20 mouse cellular contexts compared by ENCODE assay signal in genomic region chr14:53545351-53545750, GRCm38 (mm10).
A peak's percentile ranks its signal among the peaks of the same experiment; 100 is the strongest.
DNase-seq lines count a peak whose midpoint lies in the region; ATAC-seq and TF ChIP-seq lines count a peak whose summit lies in the region.
"Had no signal": no experiment of that assay in that cellular context is flagged by ENCODE, and none has a peak within 500 bp of the region (broad histone marks: within the 10 kb centered on the region; RNA-seq: fewer than 3 reads in every experiment).

No protein-coding gene starts in this region.

- no peak overlapping the region for H3K9ac ChIP-seq in intestine, embryonic 16.5 days (ENCODE audit: low read depth, low read length)
- H3K9ac ChIP-seq: embryonic facial prominence, embryonic 12.5 days; forebrain, embryonic 12.5 days; forebrain, postnatal 0 days; heart, embryonic 13.5 days; hindbrain, embryonic 15.5 days had no signal

- no peak for TF ChIP-seq POLR2A in spleen, adult 2 months (IDR thresholded peaks at IDR 0.05; ENCODE audit: low read depth, low read length)
- no peak for TF ChIP-seq POLR2A in thymus, adult 2 months (IDR thresholded peaks at IDR 0.05; ENCODE audit: control insufficient read depth, extremely low read depth, insufficient read depth, low read length, poor library complexity)

- no peaks in the 10 kb centered on the region for H3K27me3 ChIP-seq in spleen, adult 2 months (ENCODE audit: control insufficient read depth, insufficient read depth, low read length)
- H3K27me3 ChIP-seq in thymus, adult 2 months (ENCODE audit: control insufficient read depth, insufficient read depth, low read length), result no peaks in the 10 kb centered on the region
- H3K27me3 ChIP-seq in intestine, embryonic 16.5 days (replicated peaks; ENCODE audit: control insufficient read depth, insufficient read depth, low read length), result no peaks in the 10 kb centered on the region
- H3K27me3 ChIP-seq: embryonic facial prominence, embryonic 12.5 days; forebrain, embryonic 12.5 days; heart, embryonic 13.5 days; hindbrain, embryonic 15.5 days; Patski had no signal

- H3K9me3 ChIP-seq in intestine, embryonic 16.5 days (ENCODE audit: control insufficient read depth, low read length), result no peaks in the 10 kb centered on the region
- H3K9me3 ChIP-seq: embryonic facial prominence, embryonic 12.5 days; forebrain, embryonic 12.5 days; heart, embryonic 13.5 days; hindbrain, embryonic 15.5 days had no signal

- no peaks in the 10 kb centered on the region for H3K36me3 ChIP-seq in spleen, adult 2 months (ENCODE audit: control insufficient read depth, insufficient read depth, low read length)
- no peaks in the 10 kb centered on the region for H3K36me3 ChIP-seq in thymus, adult 2 months (ENCODE audit: control insufficient read depth, insufficient read depth, low read length)
- no peaks in the 10 kb centered on the region for H3K36me3 ChIP-seq in intestine, embryonic 16.5 days (ENCODE audit: control insufficient read depth, insufficient read depth, low read length)
- H3K36me3 ChIP-seq: embryonic facial prominence, embryonic 12.5 days; forebrain, embryonic 12.5 days; heart, embryonic 13.5 days; hindbrain, embryonic 15.5 days had no signal

- no peak for TF ChIP-seq CTCF in spleen, adult 2 months (IDR thresholded peaks at IDR 0.05; ENCODE audit: extremely low read depth, insufficient read depth, insufficient read length, insufficient replicate concordance)
- no peak for TF ChIP-seq CTCF in thymus, adult 2 months (IDR thresholded peaks at IDR 0.05; ENCODE audit: borderline replicate concordance, control insufficient read depth, extremely low read depth, insufficient read depth, low read length, poor library complexity)

- 29% methylated on average over 5 of the region's 5 CpGs for WGBS in spleen, adult 2 months
- 1% methylated on average over 5 of the region's 5 CpGs for WGBS in thymus, adult 2 months
- 58% methylated on average over 5 of the region's 5 CpGs for WGBS in intestine, embryonic 16.5 days

- no peak overlapping the region for H3K4me3 ChIP-seq in spleen, adult 2 months (ENCODE audit: extremely low read depth, insufficient read depth, insufficient read length)
- peak overlapping the region; percentile 47 for H3K4me3 ChIP-seq in thymus, adult 2 months (ENCODE audit: control insufficient read depth, insufficient read depth, low read length)
- H3K4me3 ChIP-seq in intestine, embryonic 16.5 days (ENCODE audit: low read length), result no peak overlapping the region
- H3K4me3 ChIP-seq: embryonic facial prominence, embryonic 12.5 days; forebrain, embryonic 12.5 days; heart, embryonic 13.5 days; hindbrain, embryonic 15.5 days had no signal

- 0 out of 2 replicates have a peak overlapping the region, but pooled peaks have one; percentile 9 for H3K27ac ChIP-seq in spleen, adult 2 months (ENCODE audit: insufficient read depth, low read length)
- H3K27ac ChIP-seq in thymus, adult 2 months (ENCODE audit: control insufficient read depth, insufficient read depth, low read length), result peak overlapping the region; percentile 90
- no peak overlapping the region for H3K27ac ChIP-seq in intestine, embryonic 16.5 days (ENCODE audit: low read length)
- H3K27ac ChIP-seq: embryonic facial prominence, embryonic 12.5 days; forebrain, embryonic 12.5 days; heart, embryonic 13.5 days; hindbrain, embryonic 15.5 days had no signal

- H3K4me1 ChIP-seq in spleen, adult 2 months (ENCODE audit: control insufficient read depth, insufficient read depth, insufficient read length), result no peaks in the 10 kb centered on the region
- peaks cover 15% of the 10 kb centered on the region for H3K4me1 ChIP-seq in thymus, adult 2 months (replicated peaks; ENCODE audit: control insufficient read depth, insufficient read depth, low read length)
- no peaks in the 10 kb centered on the region for H3K4me1 ChIP-seq in intestine, embryonic 16.5 days (ENCODE audit: control insufficient read depth, insufficient read depth, low read length)
- H3K4me1 ChIP-seq: embryonic facial prominence, embryonic 12.5 days; forebrain, embryonic 12.5 days; heart, embryonic 13.5 days; hindbrain, embryonic 15.5 days had no signal

- no peak for ATAC-seq in intestine, embryonic 16.5 days
- ATAC-seq: activated CD4-positive, CD25-positive, alpha-beta regulatory T cell, adult 4 months; forebrain, postnatal 0 days; Patski had no signal

- DNase-seq in spleen, adult 2 months (ENCODE audit: low read depth in 1 of 2, low spot score in 2 of 2), result no peak
- DNase-seq in spleen, adult 12 weeks (ENCODE audit: low spot score), result no peak
- peak; percentile 55 for DNase-seq in thymus, adult 2 months
- DNase-seq in thymus, postnatal 25 days, result peak; percentile 52
- DNase-seq in natural killer cell, adult 2 months (ENCODE audit: low spot score in 2 of 2), result no peak
- DNase-seq in urinary bladder, adult 2 months (ENCODE audit: low spot score), result no peak
- DNase-seq: adrenal gland, postnatal 14 days; cerebellum, adult 2 months; cerebellum, postnatal 14 days; embryo, embryonic 11 days; forebrain, postnatal 0 days; gastrocnemius, postnatal 14 days; heart, postnatal 36 days had no signal

- no peak overlapping the region for H3K4me2 ChIP-seq in intestine, embryonic 16.5 days (ENCODE audit: low read depth, low read length)
- H3K4me2 ChIP-seq: embryonic facial prominence, embryonic 12.5 days; forebrain, embryonic 12.5 days; heart, embryonic 13.5 days; hindbrain, embryonic 15.5 days had no signal

Comparison
In these comparisons a context has a peak if more than half of its experiments do, and no peak if none do; other contexts are left out.
1. DNase-seq: peak in thymus, adult 2 months (single experiment) and thymus, postnatal 25 days (single experiment); none in spleen, adult 2 months (0 of 2), spleen, adult 12 weeks (single experiment), natural killer cell, adult 2 months (0 of 2) and urinary bladder, adult 2 months (single experiment).